Mouse (Mus musculus) heart, adult 2 months (tissue): ENCODE results near the gene Usp39. TPM values are rescaled to one million over a fixed set of nuclear protein-coding genes. Genes with fewer than 3 reads are reported as not detected.

Experiments
- DNase-seq, 2 experiments: peaks; one replicate each; pipeline ENCODE4 v3.0.0; 2021
- H3K27ac ChIP-seq: fragments of 200-600 bp; 2 replicates; pipeline ENCODE4 v1.8.1; 2022
- H3K27me3 ChIP-seq: fragments of 200-500 bp; 2 replicates; pipeline ENCODE4 v1.6.1; 2012; ENCODE audit warnings: mild to moderate bottlenecking, low read length, inconsistent platforms, mixed read lengths; ENCODE audit not compliant: control insufficient read depth, insufficient read depth
- H3K36me3 ChIP-seq: fragments of 200-500 bp; 2 replicates; pipeline ENCODE4 v1.6.1; 2012; ENCODE audit warnings: low read length, inconsistent platforms; ENCODE audit not compliant: control insufficient read depth, insufficient read depth
- H3K4me1 ChIP-seq: fragments of 200-500 bp; 2 replicates; pipeline ENCODE4 v1.6.1; 2011; ENCODE audit warnings: low read length; ENCODE audit not compliant: control insufficient read depth, insufficient read depth
- H3K4me3 ChIP-seq: fragments of 200-600 bp; 2 replicates; pipeline ENCODE4 v1.8.1; 2022
- H3K79me2 ChIP-seq: fragments of 200-500 bp; replicated peaks from 2 replicates; pipeline ENCODE4 v1.6.1; 2012; ENCODE audit warnings: mild to moderate bottlenecking, inconsistent platforms, low read length, moderate library complexity, mixed read lengths; ENCODE audit not compliant: control insufficient read depth, insufficient read depth
- H3K9ac ChIP-seq: fragments of 200-500 bp; 2 replicates; pipeline ENCODE4 v1.6.1; 2012; ENCODE audit warnings: low read depth, mild to moderate bottlenecking, control low read depth, inconsistent platforms, low read length, mixed read lengths
- CTCF ChIP-seq: fragments of 200-600 bp; IDR thresholded peaks from 2 replicates; pipeline ENCODE4 v1.8.1; 2022; ENCODE audit warnings: antibody characterized with exemption, mild to moderate bottlenecking, moderate library complexity
- EP300 ChIP-seq: fragments of 200-500 bp; IDR thresholded peaks from 2 replicates; pipeline ENCODE4 v1.6.1; 2011; ENCODE audit warnings: low read depth, low read length, control low read depth; ENCODE audit not compliant: insufficient read depth
- POLR2A ChIP-seq: fragments of 200-500 bp; IDR thresholded peaks from 2 replicates; pipeline ENCODE4 v1.6.1; 2011; ENCODE audit warnings: mild to moderate bottlenecking, low read depth, low read length, control low read depth; ENCODE audit not compliant: insufficient read depth
- WGBS: fragments of 180-500 bp; shearing (Covaris S2); methylation state at CpG from one replicate; pipeline ENCODE4 v1.1.7; 2018; 5-methylcytosine and 5-hydroxymethylcytosine counted together
- intact Hi-C: fragments of 180-260 bp; cut with DNase I; formaldehyde crosslinking; loops from one replicate; pipeline ENCODE4 v1.15.1; 2025
- polyA plus RNA-seq: library from polyadenylated mRNA; depleted of rRNA; stranded (reverse); fragments of >200 nt; gene quantifications from 2 replicates; pipeline ENCODE4 v1.2.3, GENCODE M21; 2012
- total RNA-seq, 2 experiments: library from RNA; stranded (reverse); gene quantifications; 2 replicates each; pipeline ENCODE4 v1.2.3; 2021

Usp39 gene
- total and polyA plus RNA-seq, 3 experiments = 11.4 to 17.7 (median 14.9) TPM

DNA sequence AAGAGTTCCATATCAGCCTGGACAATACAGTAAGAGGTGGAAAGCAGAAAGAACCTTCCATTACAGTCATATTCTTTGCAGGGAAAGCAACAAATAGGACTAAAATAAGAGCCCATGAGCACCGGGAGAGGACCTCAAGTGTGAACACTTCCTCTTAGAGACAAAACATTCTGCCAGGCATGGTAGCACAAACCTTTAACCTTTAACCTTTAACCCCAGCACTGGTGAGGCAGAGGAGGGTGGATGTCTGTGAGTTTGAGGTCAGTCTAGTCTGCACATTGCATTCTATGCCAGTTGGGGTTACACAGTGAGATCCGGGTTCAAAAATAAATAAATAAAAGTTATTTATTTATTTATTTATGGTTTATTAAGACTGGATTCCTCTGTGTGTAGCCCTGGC, 4.5 kb downstream of the Usp39 start:
- 60% methylated on average over 2 of the region's 2 CpGs for whole genome bisulfite sequencing
- intact Hi-C loops = no loop called here
- no peak overlapping the region for H3K27ac ChIP-seq
- no peaks in the 10 kb centered on the region for H3K27me3 ChIP-seq
- H3K4me3 ChIP-seq = no peak overlapping the region
- peaks cover 2% of the 10 kb centered on the region; the same call in 1 of the 2 replicates for H3K79me2 ChIP-seq
- no peak for DNase-seq
- H3K4me1 ChIP-seq = peaks cover 2% of the 10 kb centered on the region; the same call in 1 of the 2 replicates
- H3K36me3 ChIP-seq = peaks cover 4% of the 10 kb centered on the region; the same call in 1 of the 2 replicates
- H3K9ac ChIP-seq = no peak overlapping the region
- TF ChIP-seq POLR2A (no peak), EP300 (no peak), CTCF (no peak)

DNA sequence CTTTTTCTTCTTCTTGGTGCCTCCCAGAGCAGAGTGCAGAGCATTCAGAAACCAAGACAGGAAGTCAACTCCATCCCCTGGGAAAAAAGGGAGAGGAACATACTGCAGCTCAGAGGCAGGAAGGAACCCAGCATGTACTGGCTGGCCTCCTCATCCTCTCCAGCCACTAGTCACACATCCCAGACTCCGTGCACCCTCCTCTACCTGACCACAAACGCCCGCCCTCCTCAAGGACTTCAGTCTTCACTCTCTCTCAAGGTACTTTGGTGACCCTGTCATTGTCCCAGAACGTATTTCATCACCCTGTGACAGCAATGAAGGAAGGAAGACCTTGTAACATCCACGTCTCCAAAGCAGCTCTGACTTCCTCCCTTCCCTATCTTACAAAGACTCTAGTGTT, 11.9 kb downstream of the Usp39 start:
- intact Hi-C loops = loop anchor here (10.0 kb wide), 1 partner anchor 438 kb away; no protein-coding TSS in a partner anchor
- 30% methylated on average over 5 of the region's 5 CpGs for WGBS
- peak overlapping the region; percentile 45 for H3K27ac ChIP-seq
- no peaks in the 10 kb centered on the region for H3K27me3 ChIP-seq
- peaks cover 2% of the 10 kb centered on the region for H3K4me1 ChIP-seq
- no peak overlapping the region for H3K4me3 ChIP-seq
- TF ChIP-seq EP300 (no peak), CTCF (no peak), POLR2A (no peak)
- DNase-seq = no peak
- H3K36me3 ChIP-seq = no peaks in the 10 kb centered on the region; the same call in none of the 2 replicates
- H3K79me2 ChIP-seq = no peaks in the 10 kb centered on the region
- no peak overlapping the region for H3K9ac ChIP-seq

DNA sequence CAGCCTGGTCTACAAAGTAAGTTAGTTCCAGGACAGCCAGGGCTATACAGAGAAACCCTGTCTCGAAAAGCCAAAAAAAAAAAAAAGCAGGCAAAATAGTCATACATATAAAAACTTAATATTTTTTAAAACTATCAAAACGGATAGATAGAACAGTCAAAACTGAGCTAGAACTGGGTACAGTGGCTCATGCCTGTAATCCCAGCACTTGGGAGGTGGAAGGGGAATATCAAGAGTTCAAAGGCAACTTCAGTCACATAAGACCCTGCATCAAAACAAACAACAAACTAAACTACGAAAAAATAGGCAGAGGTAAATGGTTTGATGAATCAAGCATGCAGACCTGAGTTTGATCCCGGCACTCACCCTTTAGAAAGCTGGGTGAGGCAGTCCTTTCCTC, 14.9 kb downstream of the Usp39 start:
- Histone ChIP-seq H3K79me2 (no peaks in the 10 kb centered on the region), H3K27me3 (no peaks in the 10 kb centered on the region), H3K9ac (no peak overlapping the region), H3K4me3 (no peak overlapping the region), H3K36me3 (no peaks in the 10 kb centered on the region; the same call in none of the 2 replicates), H3K27ac (no peak overlapping the region), H3K4me1 (peaks cover 2% of the 10 kb centered on the region)
- TF ChIP-seq CTCF = no peak
- no peak for TF ChIP-seq EP300
- no peak for TF ChIP-seq POLR2A
- intact Hi-C loops = loop anchor here (10.0 kb wide), 1 partner anchor 435 kb away; no protein-coding TSS in a partner anchor
- DNase-seq = no peak
- WGBS = 90% methylated on average over 4 of the region's 4 CpGs

DNA sequence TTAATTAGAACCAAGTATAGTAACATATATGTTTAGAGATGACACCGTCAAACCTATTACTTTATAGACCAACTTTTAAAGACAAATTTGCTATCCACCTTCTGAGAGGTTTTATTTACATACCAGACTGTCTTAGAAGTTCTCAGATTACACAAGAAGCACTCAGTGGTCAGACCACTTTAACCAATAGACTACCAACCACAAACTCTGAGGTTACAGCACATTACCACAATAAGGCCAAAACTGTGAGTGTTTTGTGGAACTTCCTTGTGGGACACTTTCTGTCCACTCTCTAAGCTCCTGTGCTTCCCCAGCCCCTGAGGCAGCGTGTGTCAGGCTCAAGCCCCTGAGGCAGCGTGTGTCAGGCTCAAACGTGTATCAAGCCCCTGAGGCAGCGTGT, 16.0 kb downstream of the Usp39 start:
- TF ChIP-seq CTCF (no peak), EP300 (no peak), POLR2A (no peak)
- Histone ChIP-seq H3K27me3 (no peaks in the 10 kb centered on the region), H3K36me3 (no peaks in the 10 kb centered on the region; the same call in none of the 2 replicates), H3K4me3 (no peak overlapping the region), H3K79me2 (no peaks in the 10 kb centered on the region), H3K27ac (no peak overlapping the region), H3K9ac (no peak overlapping the region), H3K4me1 (peaks cover 2% of the 10 kb centered on the region)
- intact Hi-C loops = no loop called here
- no peak for DNase-seq
- WGBS = 87% methylated on average over 5 of the region's 5 CpGs

DNA sequence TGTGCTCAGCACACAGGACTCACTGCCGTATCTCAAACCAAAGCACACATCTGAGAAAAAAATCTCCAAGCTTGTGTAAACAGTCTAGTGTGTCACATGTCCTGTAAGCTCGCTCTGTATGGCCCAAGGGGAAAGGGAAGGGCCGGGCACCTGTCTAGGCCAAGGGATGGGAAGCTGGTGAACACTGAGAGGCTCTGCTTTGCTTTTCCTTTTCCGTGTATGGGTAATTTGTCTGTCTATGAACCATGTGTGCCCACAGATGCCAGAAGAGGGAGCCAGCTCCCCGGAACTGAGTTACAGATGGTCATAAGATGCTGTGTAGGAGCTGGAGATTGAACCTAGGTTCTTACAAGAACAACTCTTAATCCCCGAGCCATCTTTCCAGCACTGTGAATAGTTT, 18.7 kb downstream of the Usp39 start:
- no peaks in the 10 kb centered on the region for H3K36me3 ChIP-seq
- intact Hi-C loops = no loop called here
- no peaks in the 10 kb centered on the region for H3K27me3 ChIP-seq
- H3K4me1 ChIP-seq = no peaks in the 10 kb centered on the region
- no peaks in the 10 kb centered on the region for H3K79me2 ChIP-seq
- DNase-seq = no peak
- H3K9ac ChIP-seq = no peak overlapping the region
- H3K4me3 ChIP-seq = no peak overlapping the region
- TF ChIP-seq CTCF = peak; percentile 56
- no peak for TF ChIP-seq POLR2A
- no peak for TF ChIP-seq EP300
- H3K27ac ChIP-seq = no peak overlapping the region
- 56% methylated on average over 6 of the region's 6 CpGs for WGBS

DNA sequence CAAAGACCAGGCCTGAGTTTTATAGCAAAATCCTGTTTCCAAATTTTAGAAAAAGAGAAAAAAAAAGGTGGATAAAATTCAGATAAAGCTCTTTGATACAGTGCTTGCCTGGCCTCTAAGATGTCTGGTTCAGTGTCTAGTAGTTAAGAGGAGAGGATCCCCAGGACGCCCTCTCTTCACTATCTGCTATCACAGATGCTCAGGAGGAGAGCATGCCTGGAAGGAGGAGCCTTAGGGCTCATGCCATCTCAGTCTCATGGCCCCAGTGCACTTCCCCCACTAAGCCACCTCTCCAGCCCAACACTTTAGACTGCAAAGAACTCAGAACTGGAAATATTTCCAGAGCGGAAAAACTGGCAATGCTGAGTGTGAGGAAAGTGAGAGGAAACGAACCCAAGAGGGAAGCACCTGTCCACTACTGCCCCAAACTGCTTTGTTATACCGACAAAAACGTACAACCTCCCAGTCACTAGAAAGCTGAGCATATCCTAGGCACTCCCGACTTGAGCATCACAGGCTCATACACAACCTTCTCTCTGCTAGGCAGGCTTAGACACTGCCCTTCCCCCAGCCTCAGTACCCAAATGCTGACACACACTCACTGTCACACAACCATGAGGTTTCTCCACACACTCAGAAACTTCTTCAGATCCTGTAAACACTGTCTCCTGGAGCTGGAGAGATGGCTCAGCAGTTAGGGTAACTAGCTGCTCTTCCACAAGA, 21.0 kb downstream of the Usp39 start:
- WGBS = 76% methylated on average over 6 of the region's 6 CpGs

More for the DNA sequence above, 21.0 kb downstream of the Usp39 start:
- H3K9ac ChIP-seq = no peak overlapping the region
- H3K79me2 ChIP-seq = no peaks in the 10 kb centered on the region
- no peak for TF ChIP-seq CTCF
- no peak overlapping the region for H3K27ac ChIP-seq
- H3K4me3 ChIP-seq = no peak overlapping the region
- DNase-seq = no peak
- H3K4me1 ChIP-seq = no peaks in the 10 kb centered on the region
- intact Hi-C loops = no loop called here
- no peaks in the 10 kb centered on the region for H3K36me3 ChIP-seq
- no peaks in the 10 kb centered on the region for H3K27me3 ChIP-seq
